Mouse (Mus musculus): Measurements from ENCODE around the gene Aspm.
"Not testable (repeated sequence)": the region's sequence is repeated elsewhere in the genome, so short reads cannot be mapped to it uniquely, and the experiment has no call there.

Aspm gene

GRCm38 (mm10) chr1:139454340-139455225, at the start of gene Aspm:
TSS of gene Aspm (plus strand) at chr1:139454772.
- peak; percentile 78 for DNase-seq (ENCODE audit: low spot score)

- no peak for DNase-seq (ENCODE audit: low spot score)
These were observed 48.8 kb upstream of the Aspm start for GRCm38 (mm10) chr1:139405766-139406165.

- DNase-seq (ENCODE audit: low spot score): no peak
These were observed 46.9 kb upstream of the Aspm start for GRCm38 (mm10) chr1:139407701-139408100.

DNA sequence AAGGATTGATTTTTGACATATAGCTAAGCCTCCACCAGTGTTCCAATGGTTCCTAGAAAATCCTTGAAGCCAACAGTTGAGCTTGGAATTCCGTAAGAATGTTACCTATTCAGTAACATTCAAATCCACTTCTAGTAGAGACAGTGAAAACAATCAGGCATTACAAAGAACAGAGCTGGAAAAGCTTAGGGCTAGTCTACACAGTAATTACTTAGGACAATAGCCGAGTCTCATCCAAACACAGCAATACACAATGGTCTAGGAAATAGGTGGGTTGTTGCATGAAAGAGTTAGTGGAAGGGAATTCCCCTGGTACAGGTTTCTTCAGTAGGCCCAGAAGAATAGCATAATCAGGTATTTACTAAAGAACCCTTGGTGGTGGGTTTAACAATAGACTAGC, 42.2 kb upstream of the Aspm start:
- DNase-seq (ENCODE audit: low spot score): not testable (repeated sequence)

DNA sequence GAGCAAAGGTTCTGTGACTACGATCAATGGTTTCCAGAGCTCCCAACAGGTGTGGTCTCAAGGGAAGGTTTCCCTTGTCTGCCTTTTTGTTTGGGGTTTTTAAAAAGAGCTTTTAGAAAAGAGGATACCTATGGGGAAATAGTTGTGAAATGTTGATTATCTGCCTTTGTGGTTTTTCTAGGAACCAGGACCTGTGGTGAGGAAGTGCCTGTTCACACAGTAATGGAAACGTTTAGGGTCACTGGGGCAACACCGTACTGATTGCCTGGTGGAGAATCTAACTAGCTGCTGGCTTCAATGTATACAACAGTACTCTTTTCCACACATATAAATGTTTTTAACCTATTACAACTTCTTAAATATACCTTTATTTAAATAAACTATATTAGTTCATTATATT, 41.1 kb upstream of the Aspm start:
- DNase-seq (ENCODE audit: low spot score): no peak

GRCm38 (mm10) chr1:139421521-139421874, 33.1 kb upstream of the Aspm start:
- DNase-seq (ENCODE audit: low spot score): no peak

DNA sequence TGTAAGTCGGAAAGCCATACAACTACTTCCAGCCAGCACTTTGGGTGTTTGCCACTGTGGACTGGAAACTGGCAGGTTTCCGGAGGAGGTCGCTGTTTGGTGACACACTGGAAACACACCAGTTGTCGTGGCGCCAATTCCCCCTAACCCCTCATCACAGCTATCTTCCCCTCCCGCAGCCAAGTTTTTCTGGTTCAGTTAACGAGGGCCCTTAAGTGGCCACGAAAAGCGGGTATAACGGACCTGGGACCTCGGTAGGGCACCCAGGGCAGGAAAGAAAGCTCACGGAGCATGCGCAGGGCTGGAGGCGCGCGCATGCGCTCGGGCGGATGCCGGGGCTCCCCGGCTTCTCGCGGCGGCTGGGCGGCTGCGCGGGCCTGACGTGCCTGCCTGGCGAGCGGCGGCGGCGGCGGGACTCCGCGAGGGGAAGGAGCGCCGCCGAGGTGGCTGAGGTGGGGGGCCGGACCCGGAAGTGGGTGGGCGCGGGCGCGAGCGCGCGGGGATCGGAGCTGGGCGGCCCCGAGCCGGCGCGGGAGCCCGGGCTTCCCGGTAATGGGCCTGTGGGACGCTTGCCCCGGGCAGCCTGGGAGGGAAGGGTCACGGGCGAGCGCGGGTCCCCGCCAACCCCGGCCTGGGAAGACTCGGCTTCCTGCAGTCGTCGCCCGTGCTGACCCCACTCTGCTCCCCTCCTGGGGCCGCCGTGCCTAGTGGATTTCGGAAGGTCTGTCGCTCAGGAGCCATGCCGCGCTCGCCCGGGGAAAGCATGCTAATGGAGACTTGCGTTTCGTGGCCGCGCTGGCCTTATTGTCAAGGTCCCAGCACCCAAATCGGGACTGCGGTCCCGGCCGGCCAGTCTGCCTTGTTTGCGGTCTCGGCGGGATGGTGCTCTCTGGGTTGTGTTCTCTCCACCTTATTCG, 32.4 kb upstream of the Aspm start, which contains the start of gene Zbtb41:
Gene Zbtb41, plus strand, starts transcription at position 414 of the 917 bp plus-strand sequence.
- DNase-seq (ENCODE audit: low spot score): peak; percentile 83

DNA sequence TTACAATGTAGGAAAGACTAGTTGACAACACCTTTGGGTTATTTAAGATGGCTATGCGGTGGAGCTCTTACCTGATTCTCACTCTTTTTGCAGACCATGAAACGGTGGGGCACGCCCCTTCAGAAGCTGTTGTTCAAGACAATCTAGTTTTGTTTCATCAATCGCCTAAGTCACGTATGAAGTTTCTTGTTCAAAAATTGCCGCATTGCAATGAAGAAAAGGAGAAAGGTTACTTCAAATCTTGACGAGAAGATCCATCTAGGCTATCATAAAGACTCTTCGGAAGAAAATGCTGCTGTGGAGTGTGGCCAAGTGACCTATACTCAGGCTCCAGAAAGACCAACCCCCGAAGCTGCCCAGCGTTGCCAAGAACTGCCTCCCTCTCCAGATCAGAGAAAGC, 31.6 kb upstream of the Aspm start:
- no peak for DNase-seq (ENCODE audit: low spot score)

DNA sequence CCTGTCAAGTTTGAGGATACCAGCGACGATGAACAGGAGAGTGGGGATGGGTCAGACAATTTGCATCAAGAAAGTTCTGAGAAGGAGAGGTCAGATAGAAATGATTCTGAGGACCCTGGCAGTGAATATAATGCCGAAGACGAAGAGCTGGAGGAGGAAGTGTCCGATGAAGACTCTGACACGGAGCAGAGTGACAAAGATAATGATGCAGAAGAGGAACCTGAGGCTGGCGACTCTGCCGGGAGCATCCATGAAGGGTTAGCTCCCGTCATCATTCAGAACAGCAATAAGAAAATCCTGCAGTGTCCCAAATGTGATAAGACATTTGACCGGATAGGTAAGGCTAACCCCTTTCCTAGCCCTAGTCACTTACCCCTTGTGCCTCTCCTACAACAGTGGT, 30.6 kb upstream of the Aspm start:
- DNase-seq (ENCODE audit: low spot score): no peak

GRCm38 (mm10) chr1:139425006-139425405, 29.6 kb upstream of the Aspm start:
- DNase-seq (ENCODE audit: low spot score): no peak

DNA sequence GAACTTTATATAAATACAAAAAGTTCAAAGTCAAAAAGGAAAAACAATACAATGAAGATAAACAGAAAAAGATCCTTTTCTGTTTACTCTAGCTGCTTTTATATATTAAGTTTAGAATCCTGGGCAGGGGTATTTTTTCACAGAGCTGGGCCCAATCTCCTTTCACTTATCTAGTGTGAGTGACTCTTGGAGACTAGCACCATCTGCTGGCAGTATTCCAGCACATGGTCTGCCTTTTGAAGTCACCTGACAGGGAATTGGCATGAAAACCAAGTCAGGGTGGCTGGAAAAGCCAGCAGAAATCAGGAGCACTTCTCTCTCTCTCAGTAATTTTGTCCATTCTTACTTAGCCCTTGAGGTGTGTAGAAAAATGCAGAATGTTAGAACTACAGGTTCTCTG, 16.2 kb upstream of the Aspm start:
- DNase-seq (ENCODE audit: low spot score): no peak

DNA sequence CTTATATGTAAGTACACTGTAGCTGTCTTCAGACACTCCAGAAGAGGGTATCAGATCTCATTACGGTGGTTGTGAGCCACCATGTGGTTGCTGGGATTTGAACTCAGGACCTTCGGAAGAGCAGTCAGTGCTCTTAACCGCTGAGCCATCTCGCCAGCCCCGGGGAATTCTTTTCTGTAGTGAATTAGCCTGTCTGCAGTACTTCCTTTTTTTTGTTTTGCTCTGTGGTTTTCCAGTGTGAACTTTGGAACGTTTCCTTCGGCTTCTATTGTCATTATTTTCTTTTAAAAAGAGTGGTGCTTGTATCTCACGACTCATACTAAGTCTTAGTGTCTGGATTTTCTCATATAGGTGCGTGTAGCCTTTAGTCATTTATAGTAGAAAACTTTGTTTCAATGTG, 11.5 kb upstream of the Aspm start:
- DNase-seq (ENCODE audit: low spot score): not testable (repeated sequence)

- DNase-seq (ENCODE audit: low spot score): no peak
These were observed 776 bp downstream of the Aspm start for GRCm38 (mm10) chr1:139455226-139455869.

DNA sequence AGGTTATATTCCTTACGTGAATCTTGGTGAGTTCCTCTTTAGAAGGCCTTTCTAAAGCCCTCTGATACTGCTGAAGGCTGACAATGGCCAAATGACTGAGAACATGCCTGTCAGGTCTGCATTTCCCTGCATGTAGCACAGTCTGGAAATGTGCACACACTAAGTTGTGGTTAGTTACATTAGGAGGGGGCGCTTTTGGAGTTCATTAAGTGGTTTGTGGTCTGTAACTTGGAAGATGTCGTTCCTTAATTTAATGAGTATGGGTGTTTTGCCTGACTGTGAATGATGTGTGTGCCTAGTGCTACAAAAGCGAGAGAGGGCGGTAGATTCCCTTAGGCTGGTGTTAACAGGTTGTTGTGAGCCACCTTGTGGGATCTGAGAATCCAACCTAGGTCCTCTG, 6.2 kb downstream of the Aspm start:
- no peak for DNase-seq (ENCODE audit: low spot score)

- DNase-seq (ENCODE audit: low spot score): no peak
These were observed 11.4 kb downstream of the Aspm start for GRCm38 (mm10) chr1:139465936-139466335.

DNA sequence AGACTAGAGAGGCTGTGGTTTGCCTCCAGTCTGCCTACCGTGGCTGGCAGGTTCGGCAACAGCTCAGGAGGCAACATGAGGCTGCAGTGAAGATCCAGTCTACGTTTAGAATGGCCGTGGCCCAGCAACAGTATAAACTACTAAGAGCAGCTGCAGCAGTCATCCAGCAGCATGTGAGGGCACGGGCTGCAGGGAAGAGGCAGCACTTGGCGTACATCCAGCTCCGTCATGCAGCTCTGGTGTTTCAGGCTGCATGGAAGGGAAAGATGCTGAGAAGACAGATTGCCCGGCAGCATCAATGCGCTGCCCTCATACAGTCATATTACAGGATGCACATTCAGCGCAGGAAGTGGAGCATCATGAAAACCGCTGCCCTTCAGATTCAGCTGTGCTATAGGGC, 24.3 kb downstream of the Aspm start:
- no peak for DNase-seq (ENCODE audit: low spot score)

- no peak for DNase-seq (ENCODE audit: low spot score)
These were observed 25.7 kb downstream of the Aspm start for GRCm38 (mm10) chr1:139480246-139480645.

DNA sequence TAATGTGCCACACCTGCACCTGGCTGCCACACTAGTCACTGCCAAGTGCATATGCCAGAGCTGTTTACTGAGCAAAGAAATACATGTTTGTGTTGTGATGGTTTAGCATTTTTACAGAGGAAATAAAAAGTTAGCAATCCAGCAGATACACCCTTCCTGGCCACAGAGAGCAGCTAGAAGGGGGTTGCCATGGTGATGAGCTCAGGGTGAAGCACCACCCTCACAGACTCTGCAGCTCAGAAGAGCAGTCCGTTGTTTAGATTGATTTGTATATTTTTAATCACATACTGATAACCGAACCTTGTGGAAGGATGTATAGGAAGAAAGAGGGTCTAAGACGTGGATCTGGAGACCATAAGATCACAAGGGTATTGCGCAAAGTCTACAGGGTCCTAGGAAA, 26.6 kb downstream of the Aspm start:
- no peak for DNase-seq (ENCODE audit: low spot score)

- no peak for DNase-seq (ENCODE audit: low spot score)
These were observed 40.1 kb downstream of the Aspm start for GRCm38 (mm10) chr1:139494630-139495029.

DNA sequence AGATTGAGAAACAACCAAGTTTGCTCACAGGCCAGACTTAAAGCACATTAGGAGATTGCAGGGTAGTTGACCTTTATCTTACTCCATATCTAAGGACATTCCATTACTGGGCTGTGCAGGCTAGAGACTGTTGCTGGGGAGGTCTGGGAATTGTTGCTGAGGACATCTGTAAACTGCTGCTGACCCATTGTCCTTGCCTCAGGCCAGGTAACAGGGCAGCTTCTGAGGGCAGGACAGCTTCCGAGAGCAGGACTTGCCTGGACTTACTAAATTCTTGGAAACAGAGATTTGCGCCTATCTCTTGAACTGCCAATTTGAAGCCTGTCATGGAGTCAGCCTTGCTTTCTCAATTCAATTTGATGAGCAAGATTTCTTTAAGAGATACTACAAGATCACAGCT, 40.8 kb downstream of the Aspm start:
- no peak for DNase-seq (ENCODE audit: low spot score)

DNA sequence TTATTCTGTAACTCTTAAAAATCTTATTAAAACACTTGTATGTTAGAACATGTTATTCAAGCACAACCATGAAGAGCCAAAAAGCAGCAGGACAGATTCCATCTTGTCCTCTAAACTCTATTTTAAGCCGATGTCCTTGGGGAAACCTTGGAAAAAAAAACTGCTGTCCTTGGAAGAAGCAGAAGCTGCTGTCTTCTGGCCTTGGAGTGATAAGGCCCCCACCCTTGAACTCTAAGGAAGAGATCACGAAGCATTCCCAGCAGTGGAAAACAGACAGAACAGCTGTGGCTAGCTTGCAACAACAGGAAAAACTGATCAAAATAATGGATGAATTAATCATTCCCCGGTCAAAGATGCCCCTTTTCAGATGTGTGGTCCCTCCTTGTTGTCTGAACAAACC, 41.6 kb downstream of the Aspm start:
- no peak for DNase-seq (ENCODE audit: low spot score)

DNA sequence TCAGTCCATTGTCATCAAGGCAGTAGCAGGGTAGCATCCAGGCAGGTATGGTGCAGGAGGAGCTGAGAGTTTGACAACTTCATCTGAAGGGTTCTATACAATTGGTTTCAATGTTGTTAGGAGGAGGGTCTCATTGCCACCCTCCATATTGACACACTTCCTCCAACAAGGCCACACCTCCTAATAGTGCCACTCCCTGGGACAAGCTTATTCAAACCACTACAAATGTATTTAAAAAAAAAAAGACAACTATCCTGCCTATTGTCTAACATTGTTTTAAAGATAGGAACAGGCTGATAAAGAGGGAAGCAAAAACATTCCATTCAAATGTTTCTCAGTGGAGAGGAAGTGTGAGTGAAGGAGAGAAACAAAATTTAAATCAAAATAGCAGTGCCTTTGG, 45.2 kb downstream of the Aspm start:
- DNase-seq (ENCODE audit: low spot score): no peak

All from left cerebral cortex, adult 11 months (tissue).